8 mouse cellular contexts compared by ENCODE assay signal in the genomic region with DNA sequence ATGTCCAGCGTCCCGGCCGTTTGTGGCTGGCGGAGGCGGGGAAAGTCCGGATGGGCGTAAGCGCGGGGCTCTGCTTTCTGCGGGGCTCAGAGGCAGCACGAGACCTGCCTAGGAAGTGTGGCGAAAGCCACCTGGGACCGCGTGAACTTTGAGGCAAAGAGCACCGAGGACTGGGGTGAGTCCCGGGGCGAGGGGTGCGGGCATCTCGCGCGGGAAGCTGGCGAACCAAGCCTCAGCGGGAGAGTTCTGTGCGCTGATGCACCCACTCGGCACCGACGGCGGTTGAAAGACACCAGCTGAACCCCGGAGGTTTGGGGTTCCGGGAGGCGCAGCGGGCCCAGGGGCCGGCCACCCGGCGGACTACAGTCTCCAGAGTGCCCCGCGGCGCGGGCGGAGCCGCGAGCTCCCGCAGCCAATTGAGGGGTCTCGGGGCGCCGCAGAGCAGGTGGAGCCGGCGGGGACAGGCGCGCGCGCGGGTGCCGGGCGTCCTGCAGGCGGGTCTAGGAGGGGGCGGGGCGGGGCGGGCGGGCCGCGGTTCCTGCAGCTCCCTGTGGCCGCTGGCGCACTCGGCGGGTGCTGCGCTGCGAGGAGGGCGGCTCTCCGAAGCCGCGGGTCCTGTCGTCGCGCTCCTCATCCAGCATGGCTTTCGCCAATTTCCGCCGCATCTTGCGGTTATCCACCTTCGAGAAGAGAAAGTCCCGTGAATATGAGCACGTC. TPM values are rescaled to one million over a fixed set of nuclear protein-coding genes. Genes with fewer than 3 reads are reported as not detected.
DNase-seq lines count a peak whose midpoint lies in the region; ATAC-seq and TF ChIP-seq lines count a peak whose summit lies in the region.

A gene (plus strand): TSS at position 541 of the 717 bp plus-strand sequence.

- peak within 1 kb of the TSS; percentile 95 for H3K4me3 ChIP-seq in cerebellum, adult 2 months (replicated peaks; ENCODE audit: insufficient read depth, low read depth, low read length)
- H3K4me3 ChIP-seq in hindbrain, embryonic 10.5 days = peak within 1 kb of the TSS; percentile 73
- peak within 1 kb of the TSS; percentile 77 for H3K4me3 ChIP-seq in lung, embryonic 16.5 days (ENCODE audit: low read length)
- peak within 1 kb of the TSS; percentile 74 for H3K4me3 ChIP-seq in thymus, adult 2 months (ENCODE audit: control insufficient read depth, insufficient read depth, low read length)

- peak; percentile 66 for DNase-seq in MEL-GATA-1-ER (ENCODE audit: extremely low read depth, low read depth)
- DNase-seq in cerebellum, adult 2 months = peak; percentile 88 to 93
- DNase-seq in hindbrain, embryonic 10.5 days (ENCODE audit: low spot score) = peak; percentile 83
- DNase-seq in layer of hippocampus, adult 9-11 months = peak; percentile 95
- peak; percentile 90 for DNase-seq in ovary, adult 18-20 months (ENCODE audit: low spot score)
- peak; percentile 91 for DNase-seq in thymus, adult 2 months

- TF ChIP-seq POLR2A in cerebellum, adult 2 months (IDR thresholded peaks at IDR 0.05; ENCODE audit: borderline replicate concordance, insufficient read depth, low read length) = peak; percentile 62
- TF ChIP-seq POLR2A in thymus, adult 2 months (IDR thresholded peaks at IDR 0.05; ENCODE audit: control insufficient read depth, extremely low read depth, insufficient read depth, low read length, poor library complexity) = peak; percentile 89

- peaks cover 7% of the 10 kb centered on the region for H3K36me3 ChIP-seq in hindbrain, embryonic 10.5 days
- no peaks in the 10 kb centered on the region; the same call in 1 of the 2 replicates for H3K36me3 ChIP-seq in lung, embryonic 16.5 days (ENCODE audit: control insufficient read depth, insufficient read depth, low read length)
- no peaks in the 10 kb centered on the region for H3K36me3 ChIP-seq in thymus, adult 2 months (ENCODE audit: control insufficient read depth, insufficient read depth, low read length)

- no peaks in the 10 kb centered on the region for H3K27me3 ChIP-seq in cerebellum, adult 2 months (ENCODE audit: control insufficient read depth, insufficient read depth, low read length)
- H3K27me3 ChIP-seq in hindbrain, embryonic 10.5 days (ENCODE audit: insufficient read depth, poor library complexity, severe bottlenecking) = peaks cover 52% of the 10 kb centered on the region
- H3K27me3 ChIP-seq in lung, embryonic 16.5 days (ENCODE audit: control insufficient read depth, insufficient read depth, low read depth, low read length) = no peaks in the 10 kb centered on the region
- H3K27me3 ChIP-seq in thymus, adult 2 months (ENCODE audit: control insufficient read depth, insufficient read depth, low read length) = no peaks in the 10 kb centered on the region

- ATAC-seq in frontal cortex, adult (ENCODE audit: low TSS enrichment) = peak; percentile 91
- peak; percentile 98 for ATAC-seq in lung, embryonic 16.5 days (ENCODE audit: low read depth)

- WGBS in cerebellum, adult 2 months = under 1% methylated on average over 70 of the region's 82 CpGs
- WGBS in hindbrain, embryonic 10.5 days = under 1% methylated on average over 80 of the region's 82 CpGs
- under 1% methylated on average over 56 of the region's 82 CpGs for WGBS in lung, embryonic 16.5 days
- under 1% methylated on average over 65 of the region's 82 CpGs for WGBS in thymus, adult 2 months

- no peak for TF ChIP-seq CTCF in cerebellum, adult 2 months (IDR thresholded peaks at IDR 0.05; ENCODE audit: borderline replicate concordance, insufficient read depth, low read depth, low read length)
- TF ChIP-seq CTCF in thymus, adult 2 months (IDR thresholded peaks at IDR 0.05; ENCODE audit: borderline replicate concordance, control insufficient read depth, extremely low read depth, insufficient read depth, low read length, poor library complexity) = 0 out of 2 replicates have a peak, but pooled peaks have one; percentile 14

- H3K4me1 ChIP-seq in cerebellum, adult 2 months (ENCODE audit: control insufficient read depth, insufficient read depth, low read length) = peaks cover 9% of the 10 kb centered on the region; the same call in 1 of the 2 replicates
- H3K4me1 ChIP-seq in hindbrain, embryonic 10.5 days (replicated peaks) = peaks cover 49% of the 10 kb centered on the region
- H3K4me1 ChIP-seq in lung, embryonic 16.5 days (replicated peaks; ENCODE audit: control insufficient read depth, insufficient read depth, low read length) = peaks cover 18% of the 10 kb centered on the region
- H3K4me1 ChIP-seq in thymus, adult 2 months (replicated peaks; ENCODE audit: control insufficient read depth, insufficient read depth, low read length) = peaks cover 35% of the 10 kb centered on the region

- no peaks in the 10 kb centered on the region for H3K9me3 ChIP-seq in hindbrain, embryonic 10.5 days
- no peaks in the 10 kb centered on the region for H3K9me3 ChIP-seq in lung, embryonic 16.5 days (ENCODE audit: control insufficient read depth, low read length)

- peak within 1 kb of the TSS; percentile 75 for H3K9ac ChIP-seq in lung, embryonic 16.5 days (ENCODE audit: low read length)

- H3K4me2 ChIP-seq in lung, embryonic 16.5 days (ENCODE audit: low read depth, low read length) = peak within 1 kb of the TSS; percentile 99

- H3K27ac ChIP-seq in cerebellum, adult 2 months (ENCODE audit: insufficient read depth, low read length) = peak within 1 kb of the TSS; percentile 64
- peak within 1 kb of the TSS; percentile 84 for H3K27ac ChIP-seq in hindbrain, embryonic 10.5 days
- 0 out of 2 replicates have a peak within 1 kb of the TSS, but pooled peaks have one; percentile 20 for H3K27ac ChIP-seq in lung, embryonic 16.5 days (ENCODE audit: low read length)
- peak within 1 kb of the TSS; percentile 81 for H3K27ac ChIP-seq in thymus, adult 2 months (ENCODE audit: control insufficient read depth, insufficient read depth, low read length)

RNA-seq across cellular contexts. Expression of the gene that starts here (rescaled TPM):
- 19.6 and 21.6 TPM in 2 replicates for polyA plus RNA-seq in cerebellum, adult 2 months (2012; rRNA removed)
- polyA plus RNA-seq in hindbrain, embryonic 10.5 days (2016; fragmentation: Nextera tagmentation; extraction: Ambion mirVana) = 3.0 TPM in 2 replicates
- 2.6 and 3.2 TPM in 2 replicates for polyA plus RNA-seq in lung, embryonic 16.5 days (2015; fragmentation: Nextera tagmentation; extraction: Ambion mirVana)
- polyA plus RNA-seq in thymus, adult 2 months (2012; rRNA removed) = 50.3 and 55.4 TPM in 2 replicates

Comparison
In these comparisons a context has a peak if more than half of its experiments do, and no peak if none do; other contexts are left out.
1. Peak in every context shown above with its lines: DNase-seq, ATAC-seq, H3K4me3 ChIP-seq and H3K27ac ChIP-seq.
2. H3K27ac ChIP-seq: peak in every context shown above with its lines; median percentile 84 in hindbrain, embryonic 10.5 days; 81 in thymus, adult 2 months; 64 in cerebellum, adult 2 months; 20 in lung, embryonic 16.5 days.